Mouse (Mus musculus) stomach, postnatal 0 days (tissue): ENCODE measurements around the gene Pwp2.

Source experiments
- CTCF ChIP-seq: IDR thresholded peaks from 2 replicates; pipeline ENCODE4 v1.5.1; 2016; ENCODE audit warnings: antibody characterized with exemption, low read depth, mild to moderate bottlenecking, moderate library complexity
- EP300 ChIP-seq: optimal IDR thresholded peaks from 2 replicates; pipeline ENCODE3; 2016; ENCODE audit warnings: antibody characterized with exemption

GRCm38 (mm10) chr10:78167775-78168174, 17.2 kb downstream of the Pwp2 start:
- TF ChIP-seq CTCF (no peak), EP300 (no peak)
